Mouse (Mus musculus) lung, embryonic 16.5 days (tissue): Measurements from ENCODE around the gene 4930564D02Rik. TPM values are rescaled to one million over a fixed set of nuclear protein-coding genes. Genes with fewer than 3 reads are reported as not detected.

Source experiments
- ATAC-seq: fragments of 200-750 bp; cut with Nextera tagmentation; 2 replicates; pipeline ENCODE4 v1.8.0; 2017; ENCODE audit warnings: low read depth, mild to moderate bottlenecking, moderate library complexity
- H3K27ac ChIP-seq: fragments of 300-500 bp; sonication (generic); 2 replicates; pipeline ENCODE4 v1.5.1; 2014; ENCODE audit warnings: mild to moderate bottlenecking, control low read depth, low read length
- H3K27me3 ChIP-seq: fragments of 300-500 bp; sonication (generic); 2 replicates; pipeline ENCODE4 v1.6.1; 2014; ENCODE audit warnings: low read depth, low read length, mixed read lengths; ENCODE audit not compliant: control insufficient read depth, insufficient read depth
- H3K36me3 ChIP-seq: fragments of 300-500 bp; sonication (generic); 2 replicates; pipeline ENCODE4 v1.6.1; 2014; ENCODE audit warnings: low read length; ENCODE audit not compliant: control insufficient read depth, insufficient read depth
- H3K4me1 ChIP-seq: fragments of 300-500 bp; sonication (generic); replicated peaks from 2 replicates; pipeline ENCODE4 v1.6.1; 2014; ENCODE audit warnings: low read length, mixed read lengths; ENCODE audit not compliant: control insufficient read depth, insufficient read depth
- H3K4me2 ChIP-seq: fragments of 300-500 bp; sonication (generic); 2 replicates; pipeline ENCODE4 v1.6.1; 2014; ENCODE audit warnings: low read depth, low read length, control low read depth
- H3K4me3 ChIP-seq: fragments of 300-500 bp; sonication (generic); 2 replicates; pipeline ENCODE4 v1.5.1; 2014; ENCODE audit warnings: mild to moderate bottlenecking, low read length, control low read depth
- H3K9ac ChIP-seq: fragments of 300-500 bp; sonication (generic); 2 replicates; pipeline ENCODE4 v1.6.1; 2014; ENCODE audit warnings: low read length, control low read depth
- H3K9me3 ChIP-seq: fragments of 300-500 bp; sonication (generic); 2 replicates; pipeline ENCODE4 v1.6.1; 2016; ENCODE audit warnings: low read length; ENCODE audit not compliant: control insufficient read depth
- WGBS: fragments of 180-500 bp; shearing (Covaris S2); extraction: QIAGEN DNeasy Blood & Tissue Kit; methylation state at CpG from one replicate; pipeline ENCODE4 v1.1.7; 2014; 5-methylcytosine and 5-hydroxymethylcytosine counted together
- polyA plus RNA-seq: library from polyadenylated mRNA; unstranded; fragments of >200 nt; fragmentation: Nextera tagmentation; extraction: Ambion mirVana; gene quantifications from 2 replicates; pipeline ENCODE4 v1.2.1, GENCODE M21; 2015

Gene 4930564D02Rik
- polyA plus RNA-seq, 1 experiment from 2014 or later = not detected

GRCm38 (mm10) chr3:105053698-105054001, 13.0 kb upstream of the 4930564D02Rik start:
- Histone ChIP-seq H3K4me3 (peak overlapping the region; percentile 81), H3K27me3 (no peaks in the 10 kb centered on the region), H3K9me3 (no peaks in the 10 kb centered on the region), H3K36me3 (no peaks in the 10 kb centered on the region), H3K9ac (peak overlapping the region; percentile 68), H3K27ac (peak overlapping the region; percentile 94), H3K4me1 (peaks cover 26% of the 10 kb centered on the region), H3K4me2 (peak overlapping the region; percentile 79)
- WGBS = 38% methylated on average over 4 of the region's 4 CpGs
- ATAC-seq = peak; percentile 27; the same call in 1 of the 2 replicates

DNA sequence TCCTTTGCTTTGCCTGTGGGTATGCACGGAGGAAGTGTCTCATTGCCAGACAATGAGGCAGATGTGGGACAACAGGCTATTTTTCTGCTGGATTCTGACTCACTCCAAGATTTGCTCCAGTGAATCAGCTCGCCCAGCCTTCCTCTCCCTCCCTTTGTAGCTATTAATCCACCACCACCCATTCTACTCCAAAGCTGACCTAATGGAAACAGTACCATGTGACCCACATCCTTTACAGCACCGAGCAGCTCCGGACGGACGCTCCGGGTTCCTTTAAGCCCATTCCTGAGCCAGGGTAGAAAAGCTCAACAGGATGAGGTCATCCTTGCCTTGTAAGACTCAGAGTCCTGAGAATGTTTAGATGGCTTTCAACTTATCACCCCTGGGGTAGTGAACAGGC, 11.7 kb upstream of the 4930564D02Rik start:
- Histone ChIP-seq H3K36me3 (no peaks in the 10 kb centered on the region), H3K4me2 (peak overlapping the region; percentile 79; the same call in 1 of the 2 replicates), H3K9ac (no peak overlapping the region), H3K4me1 (peaks cover 21% of the 10 kb centered on the region), H3K9me3 (no peaks in the 10 kb centered on the region), H3K27ac (peak overlapping the region; percentile 94), H3K27me3 (peaks cover 6% of the 10 kb centered on the region), H3K4me3 (no peak overlapping the region)
- peak; percentile 29 for ATAC-seq
- WGBS = 27% methylated on average over 7 of the region's 7 CpGs

- Histone ChIP-seq H3K27ac (peak overlapping the region; percentile 30; the same call in 1 of the 2 replicates), H3K9ac (no peak overlapping the region), H3K9me3 (no peaks in the 10 kb centered on the region), H3K4me2 (no peak overlapping the region), H3K4me1 (peaks cover 18% of the 10 kb centered on the region), H3K36me3 (no peaks in the 10 kb centered on the region), H3K4me3 (no peak overlapping the region), H3K27me3 (peaks cover 6% of the 10 kb centered on the region)
- ATAC-seq = no peak
- 58% methylated on average over 4 of the region's 4 CpGs for WGBS
Observed at GRCm38 (mm10) chr3:105055666-105056065, 11.0 kb upstream of the 4930564D02Rik start.

GRCm38 (mm10) chr3:105058627-105059513, 7.8 kb upstream of the 4930564D02Rik start:
- no peaks in the 10 kb centered on the region for H3K9me3 ChIP-seq
- H3K9ac ChIP-seq = peak overlapping the region; percentile 66
- H3K4me2 ChIP-seq = peak overlapping the region; percentile 62
- no peak overlapping the region for H3K27ac ChIP-seq
- H3K4me1 ChIP-seq = peaks cover 3% of the 10 kb centered on the region; the same call in 1 of the 2 replicates
- peak; percentile 42 for ATAC-seq
- peak overlapping the region; percentile 40 for H3K4me3 ChIP-seq
- peaks cover 6% of the 10 kb centered on the region for H3K27me3 ChIP-seq
- WGBS = 11% methylated on average over 25 of the region's 25 CpGs
- H3K36me3 ChIP-seq = no peaks in the 10 kb centered on the region

DNA sequence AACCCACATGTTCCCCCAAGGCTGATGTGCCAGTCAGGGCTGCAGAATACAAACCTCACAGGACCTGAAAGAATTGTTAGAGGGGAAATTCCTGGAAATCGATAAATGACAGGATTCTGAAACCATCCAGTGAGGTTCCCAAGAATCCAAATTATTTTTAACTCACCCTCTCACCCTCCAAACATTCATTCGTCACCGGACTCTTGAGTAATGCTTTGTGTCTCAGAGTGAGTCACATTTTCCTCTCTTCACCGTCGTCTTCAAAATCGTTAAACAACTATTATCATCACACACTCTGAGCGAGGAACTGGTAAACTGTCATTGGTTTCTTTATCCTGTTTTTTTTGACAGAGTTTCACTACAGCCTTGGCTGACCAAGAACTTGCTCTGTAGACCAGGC, 6.7 kb upstream of the 4930564D02Rik start:
- H3K36me3 ChIP-seq = no peaks in the 10 kb centered on the region
- no peak overlapping the region for H3K27ac ChIP-seq
- no peak overlapping the region for H3K4me3 ChIP-seq
- no peak overlapping the region for H3K9ac ChIP-seq
- no peak overlapping the region for H3K4me2 ChIP-seq
- ATAC-seq = no peak
- 46% methylated on average over 7 of the region's 7 CpGs for WGBS
- no peaks in the 10 kb centered on the region for H3K9me3 ChIP-seq
- peaks cover 6% of the 10 kb centered on the region for H3K27me3 ChIP-seq
- H3K4me1 ChIP-seq = no peaks in the 10 kb centered on the region; the same call in 1 of the 2 replicates

GRCm38 (mm10) chr3:105060992-105061391, 5.7 kb upstream of the 4930564D02Rik start:
- no peak for ATAC-seq
- Histone ChIP-seq H3K9me3 (no peaks in the 10 kb centered on the region), H3K27ac (no peak overlapping the region)

GRCm38 (mm10) chr3:105061496-105061895, 5.1 kb upstream of the 4930564D02Rik start:
- Histone ChIP-seq H3K9ac (no peak overlapping the region), H3K36me3 (no peaks in the 10 kb centered on the region), H3K4me1 (no peaks in the 10 kb centered on the region), H3K27me3 (peaks cover 6% of the 10 kb centered on the region), H3K9me3 (no peaks in the 10 kb centered on the region), H3K27ac (no peak overlapping the region), H3K4me2 (no peak overlapping the region), H3K4me3 (no peak overlapping the region)
- WGBS = 76% methylated on average over 3 of the region's 3 CpGs
- no peak for ATAC-seq

More at GRCm38 (mm10) chr3:105060992-105061391, 5.7 kb upstream of the 4930564D02Rik start:
- peaks cover 6% of the 10 kb centered on the region for H3K27me3 ChIP-seq
- H3K9ac ChIP-seq = no peak overlapping the region
- H3K4me2 ChIP-seq = no peak overlapping the region
- H3K36me3 ChIP-seq = no peaks in the 10 kb centered on the region
- no peak overlapping the region for H3K4me3 ChIP-seq
- 74% methylated on average over 6 of the region's 6 CpGs for WGBS
- H3K4me1 ChIP-seq = no peaks in the 10 kb centered on the region

GRCm38 (mm10) chr3:105061991-105062390, 4.7 kb upstream of the 4930564D02Rik start:
- 53% methylated on average over 1 of the region's 1 CpGs for WGBS
- no peaks in the 10 kb centered on the region for H3K36me3 ChIP-seq
- no peak overlapping the region for H3K4me2 ChIP-seq
- no peak for ATAC-seq
- H3K27me3 ChIP-seq = peaks cover 6% of the 10 kb centered on the region
- H3K27ac ChIP-seq = no peak overlapping the region
- H3K4me1 ChIP-seq = no peaks in the 10 kb centered on the region
- no peak overlapping the region for H3K4me3 ChIP-seq
- H3K9me3 ChIP-seq = no peaks in the 10 kb centered on the region
- no peak overlapping the region for H3K9ac ChIP-seq

GRCm38 (mm10) chr3:105062676-105063075, 4.0 kb upstream of the 4930564D02Rik start:
- WGBS = 75% methylated on average over 9 of the region's 9 CpGs
- Histone ChIP-seq H3K9me3 (no peaks in the 10 kb centered on the region), H3K27me3 (peaks cover 6% of the 10 kb centered on the region), H3K9ac (no peak overlapping the region), H3K4me3 (no peak overlapping the region), H3K36me3 (no peaks in the 10 kb centered on the region), H3K27ac (no peak overlapping the region), H3K4me2 (no peak overlapping the region), H3K4me1 (no peaks in the 10 kb centered on the region)
- ATAC-seq = no peak
